Mouse (Mus musculus) fibroblast of lung, adult 2 months (primary cell): ENCODE results near the gene Mael.

Source experiments
- DNase-seq: peaks from one replicate; pipeline ENCODE4 v3.0.0-alpha.2; 2011; ENCODE audit warnings: low read depth

Mael gene

DNA sequence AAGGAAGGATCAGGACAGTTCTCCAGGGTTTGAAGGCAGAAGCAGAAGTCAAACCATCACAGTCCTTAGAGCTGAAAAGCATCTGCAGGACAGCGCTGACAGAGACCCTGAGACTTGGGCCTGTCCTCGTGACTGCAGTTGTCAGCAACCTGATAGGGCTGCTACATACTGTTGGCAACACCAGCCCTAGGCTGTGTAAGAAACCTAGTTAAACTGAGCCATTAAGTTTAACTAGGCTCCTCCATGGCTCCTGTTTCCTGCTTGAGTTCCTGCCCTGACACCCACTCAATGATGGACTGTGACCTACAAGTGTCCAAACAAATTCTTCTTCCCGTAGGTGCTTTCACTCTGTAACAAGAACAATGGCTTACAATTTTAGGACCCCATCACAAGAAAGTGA, 33.4 kb downstream of the Mael start:
- no peak for DNase-seq

DNA sequence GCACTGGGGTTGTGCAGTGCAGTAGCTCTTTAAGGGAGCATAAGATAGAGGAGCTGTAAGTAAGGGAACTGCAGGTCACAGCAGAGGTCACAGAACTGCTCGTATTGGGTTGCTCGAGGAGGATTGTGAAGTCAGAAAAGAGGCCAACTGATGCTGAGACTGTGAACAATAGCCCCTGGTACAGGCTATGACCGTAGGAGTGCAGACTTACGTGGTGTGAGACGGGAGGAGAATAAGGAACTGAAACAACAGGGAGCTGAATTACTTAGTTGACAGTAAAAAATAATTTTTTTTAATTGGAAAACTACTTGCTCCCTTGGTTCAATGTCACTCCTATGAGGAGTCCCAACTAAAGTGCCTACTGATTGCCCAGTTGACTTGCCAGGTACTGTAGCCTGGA, 34.4 kb downstream of the Mael start:
- DNase-seq = no peak

DNA sequence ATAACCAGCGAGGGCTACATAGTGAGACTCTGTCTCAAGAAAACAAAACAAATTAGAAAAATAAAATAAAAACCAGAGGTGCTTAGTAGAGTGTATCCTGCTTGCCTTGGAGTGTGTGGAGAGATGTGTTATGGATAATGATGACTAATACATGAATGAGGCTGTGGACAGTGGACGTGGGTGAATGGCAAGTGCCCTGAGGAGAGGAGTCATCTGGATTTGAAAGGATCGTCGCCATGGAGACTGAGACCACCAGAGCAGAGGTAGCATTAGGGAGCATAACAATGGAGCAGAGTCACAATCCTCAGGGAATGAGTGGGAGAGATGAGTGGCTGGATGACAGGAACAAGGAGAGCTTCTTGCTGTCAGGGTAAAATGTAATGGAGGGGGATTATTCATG, 48.7 kb downstream of the Mael start:
- no peak for DNase-seq

GRCm38 (mm10) chr1:166185357-166185756, 53.2 kb downstream of the Mael start:
- DNase-seq = no peak

DNA sequence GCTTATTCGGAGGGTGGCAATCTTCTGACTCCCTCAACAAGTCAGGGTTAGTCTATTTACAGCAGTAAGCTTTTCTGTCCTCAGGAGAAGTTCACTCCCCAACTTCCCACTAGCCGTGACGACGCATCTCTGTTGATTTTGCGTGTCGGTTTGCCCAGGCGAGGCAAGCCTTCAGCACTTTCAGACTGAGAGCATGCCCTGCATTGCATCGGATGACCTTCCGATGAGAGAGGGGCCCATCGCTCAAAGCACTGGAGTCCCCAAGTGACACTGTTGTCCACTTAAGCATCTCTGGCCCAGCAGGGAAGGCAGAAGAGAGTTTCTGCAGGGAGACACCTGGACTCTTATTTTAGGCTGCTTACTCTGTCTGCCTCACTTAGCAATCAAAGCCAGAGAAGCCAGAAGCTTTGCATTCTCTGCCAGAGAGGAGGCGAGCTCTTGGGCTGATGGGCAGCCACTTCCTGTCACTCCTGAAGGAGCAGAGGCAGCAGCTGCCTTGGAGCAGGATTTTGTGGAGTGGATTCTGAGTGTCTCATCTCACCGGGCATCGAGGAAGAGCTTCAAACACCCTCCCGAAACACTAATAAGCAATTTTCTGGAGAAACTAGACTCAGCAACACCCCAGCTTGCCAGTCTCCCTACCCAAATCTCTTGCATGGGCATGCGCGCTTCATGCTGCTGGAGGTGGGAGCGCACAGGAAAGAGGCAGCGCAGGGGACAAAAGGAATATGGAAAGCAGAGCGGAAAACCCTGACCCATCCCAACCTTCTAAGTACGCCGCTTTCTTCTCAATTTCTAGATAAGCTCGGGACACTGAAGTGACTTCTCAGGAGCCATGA, 53.9 kb downstream of the Mael start:
- DNase-seq = no peak

GRCm38 (mm10) chr1:166182952-166183627, 55.5 kb downstream of the Mael start:
- DNase-seq = no peak

DNA sequence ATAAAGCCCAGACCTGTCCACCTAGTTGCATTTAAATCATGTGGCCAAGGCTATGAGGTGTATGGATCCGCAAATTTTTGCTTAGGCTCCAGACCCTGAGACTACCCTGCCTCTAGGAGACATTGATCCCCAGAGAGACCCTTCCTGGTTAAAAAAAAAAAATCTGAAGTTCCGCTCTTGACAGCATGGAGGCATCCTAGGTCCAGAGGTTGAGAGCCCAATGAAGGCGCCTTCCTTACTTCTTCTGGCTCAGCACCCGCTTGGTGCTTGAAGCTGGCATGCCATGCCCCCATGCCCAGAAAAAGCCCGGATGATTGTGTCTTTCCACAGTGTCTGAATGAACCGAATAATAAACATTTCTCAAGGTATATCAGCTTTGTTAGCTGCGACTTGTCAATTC, 57.0 kb downstream of the Mael start:
- DNase-seq = no peak

- DNase-seq = no peak
These were observed 64.9 kb downstream of the Mael start for GRCm38 (mm10) chr1:166173621-166174020.

DNA sequence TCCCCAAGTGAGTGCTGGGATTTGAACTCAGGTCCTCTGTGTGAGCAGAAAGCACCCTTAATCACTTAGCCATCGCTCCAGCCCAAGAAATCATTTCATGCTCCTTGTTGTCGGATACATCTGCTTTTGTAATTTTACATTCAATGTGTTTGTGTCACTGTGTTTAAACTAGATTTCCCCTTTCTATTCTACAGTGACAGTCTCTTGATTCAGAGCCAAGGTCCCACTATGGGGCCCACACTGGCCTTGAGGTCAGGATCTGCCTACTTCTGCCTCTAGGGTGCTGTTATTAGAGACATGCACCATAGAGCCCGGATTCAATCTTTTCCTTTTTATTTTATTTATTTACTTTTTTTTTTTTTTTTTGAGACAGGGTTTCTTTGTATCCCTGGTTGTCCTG, 65.6 kb downstream of the Mael start:
- DNase-seq = no peak

DNA sequence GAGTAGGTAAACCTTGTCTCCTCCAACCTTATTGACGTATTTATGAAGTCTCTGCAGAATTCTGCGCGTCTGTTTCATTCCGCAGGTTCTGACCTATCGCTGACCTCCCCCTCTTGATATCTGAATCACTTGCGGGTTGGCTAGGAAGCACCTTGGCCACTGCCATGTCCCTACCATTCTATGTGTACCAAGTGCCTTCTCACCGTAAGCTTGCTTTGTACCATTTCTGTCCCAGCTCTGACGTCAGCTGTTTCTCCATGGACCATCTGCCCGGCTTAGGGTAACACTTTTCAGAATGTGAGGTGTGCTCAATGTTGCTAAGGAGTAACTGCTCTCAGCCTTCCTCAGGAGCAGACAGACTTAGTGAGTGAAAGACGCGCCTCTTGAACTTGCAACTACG, 67.7 kb downstream of the Mael start:
- DNase-seq = no peak

GRCm38 (mm10) chr1:166169713-166170112, 68.8 kb downstream of the Mael start:
- no peak for DNase-seq

GRCm38 (mm10) chr1:166168017-166168416, 70.5 kb downstream of the Mael start:
- DNase-seq = no peak

GRCm38 (mm10) chr1:166167405-166167804, 71.1 kb downstream of the Mael start:
- no peak for DNase-seq

DNA sequence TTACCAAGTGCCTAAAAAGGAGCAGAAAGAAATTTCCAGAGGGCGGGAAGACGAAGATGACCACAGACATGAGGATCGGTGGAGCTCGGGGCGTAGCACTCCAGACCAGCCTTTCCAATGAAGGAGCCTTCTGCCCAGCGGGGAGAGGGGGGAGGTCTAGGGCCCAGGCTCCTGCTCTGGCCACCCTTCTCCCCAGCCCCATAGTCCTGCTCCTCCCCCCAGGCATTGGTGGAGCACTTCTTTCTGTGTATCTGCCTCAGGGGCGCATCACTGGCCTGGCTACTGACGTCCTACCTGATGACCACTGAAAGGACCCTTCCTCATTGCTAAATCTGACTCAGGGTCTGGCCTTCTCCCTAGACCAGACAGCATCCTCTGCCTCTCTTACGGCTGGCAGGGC, 73.4 kb downstream of the Mael start:
- DNase-seq = no peak

DNA sequence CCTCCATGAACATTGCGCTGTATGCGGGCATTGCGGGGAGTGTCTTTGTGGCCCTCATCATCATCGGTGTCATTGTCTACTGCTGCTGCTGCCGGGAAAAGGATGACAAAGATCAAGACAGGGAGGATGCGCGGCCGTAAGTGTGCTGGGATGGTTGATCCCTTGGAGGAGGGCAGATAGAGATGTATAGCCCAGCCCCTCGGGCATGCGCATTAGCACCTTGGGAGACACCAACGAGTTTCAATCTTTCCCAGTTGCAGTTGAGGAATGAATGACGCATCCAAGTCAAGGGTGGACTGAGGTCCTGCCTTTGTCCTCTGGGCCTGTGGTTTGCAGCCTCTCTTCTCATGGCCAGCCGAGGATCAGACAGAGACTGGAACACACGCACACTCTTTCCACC, 74.0 kb downstream of the Mael start:
- DNase-seq = no peak

GRCm38 (mm10) chr1:166160569-166161445, 77.7 kb downstream of the Mael start:
- DNase-seq = no peak

DNA sequence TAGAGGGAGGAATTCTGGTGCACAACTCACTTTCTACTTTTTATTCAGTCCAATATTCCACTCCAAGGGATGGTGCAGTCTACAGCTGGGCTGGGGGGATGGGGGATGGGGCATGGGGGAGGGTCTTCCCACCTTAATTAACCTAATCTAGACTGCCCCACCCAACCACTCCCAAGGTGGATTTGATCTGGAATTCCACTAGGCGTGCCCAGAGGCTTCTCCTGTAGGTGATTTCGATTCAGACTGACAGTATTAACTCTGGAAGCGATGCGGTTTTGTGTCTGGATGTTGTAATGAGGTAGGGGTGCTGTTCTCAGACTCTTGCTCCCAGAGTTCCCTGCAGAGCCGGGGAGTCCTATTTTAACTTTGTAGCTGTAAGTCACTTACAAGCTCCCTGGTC, 78.4 kb downstream of the Mael start:
- no peak for DNase-seq

DNA sequence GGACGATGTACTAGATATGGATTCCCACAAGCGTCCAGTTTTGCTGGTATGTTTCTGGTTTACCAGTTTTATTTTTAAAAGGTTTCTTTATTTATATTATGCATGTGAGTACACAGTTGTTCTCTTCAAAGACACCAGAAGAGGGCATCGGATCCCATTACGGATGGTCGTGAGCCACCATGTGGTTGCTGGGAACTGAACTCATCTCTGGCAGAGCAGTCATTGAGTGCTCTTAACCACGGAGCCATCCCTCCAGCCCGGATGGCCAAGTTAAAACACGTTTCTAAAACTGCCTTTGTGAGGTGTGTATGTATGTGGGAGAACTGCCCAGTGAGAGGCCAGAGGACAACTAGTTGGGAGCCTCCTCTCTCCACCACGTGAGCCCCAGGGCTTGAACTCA, 79.9 kb downstream of the Mael start:
- DNase-seq = no peak

DNA sequence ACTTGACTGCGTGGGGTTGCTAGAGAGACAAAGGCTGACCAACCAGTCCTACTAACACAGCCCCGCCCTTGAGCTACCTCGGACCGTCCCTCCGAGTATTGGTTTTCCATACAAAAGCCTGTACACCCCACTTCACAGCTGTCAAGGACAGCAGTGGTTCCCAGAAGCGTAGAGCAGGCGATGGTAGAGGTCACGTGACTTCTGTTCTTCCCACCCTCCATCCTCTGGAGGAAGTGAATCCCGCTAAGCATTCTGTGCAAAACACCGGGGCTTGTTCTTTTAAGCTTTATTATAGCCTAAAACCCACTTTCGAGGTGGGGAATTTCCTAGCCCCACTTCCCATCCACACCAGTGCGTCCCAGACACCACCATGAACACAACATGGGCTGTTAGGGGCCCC, 80.8 kb downstream of the Mael start:
- no peak for DNase-seq

DNA sequence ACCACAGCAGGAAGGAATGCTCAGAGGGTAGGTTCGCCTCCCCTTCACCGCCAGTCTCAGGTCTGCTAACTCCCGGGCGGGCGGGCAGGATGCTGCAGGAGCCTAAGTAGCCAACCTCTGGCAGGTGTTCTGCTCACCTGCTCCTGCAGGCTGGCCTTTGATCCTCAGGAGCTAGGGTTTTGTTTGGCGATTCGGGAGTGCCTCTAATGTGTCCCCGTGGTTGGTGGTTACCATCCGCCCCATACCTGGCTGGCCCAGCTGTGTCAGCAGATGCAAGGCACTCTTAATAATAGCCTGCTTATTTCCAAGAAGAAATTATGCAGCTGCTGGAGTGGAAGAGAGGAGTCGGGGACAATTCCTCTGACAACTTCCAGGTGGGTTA, 83.4 kb downstream of the Mael start:
- DNase-seq = no peak

DNA sequence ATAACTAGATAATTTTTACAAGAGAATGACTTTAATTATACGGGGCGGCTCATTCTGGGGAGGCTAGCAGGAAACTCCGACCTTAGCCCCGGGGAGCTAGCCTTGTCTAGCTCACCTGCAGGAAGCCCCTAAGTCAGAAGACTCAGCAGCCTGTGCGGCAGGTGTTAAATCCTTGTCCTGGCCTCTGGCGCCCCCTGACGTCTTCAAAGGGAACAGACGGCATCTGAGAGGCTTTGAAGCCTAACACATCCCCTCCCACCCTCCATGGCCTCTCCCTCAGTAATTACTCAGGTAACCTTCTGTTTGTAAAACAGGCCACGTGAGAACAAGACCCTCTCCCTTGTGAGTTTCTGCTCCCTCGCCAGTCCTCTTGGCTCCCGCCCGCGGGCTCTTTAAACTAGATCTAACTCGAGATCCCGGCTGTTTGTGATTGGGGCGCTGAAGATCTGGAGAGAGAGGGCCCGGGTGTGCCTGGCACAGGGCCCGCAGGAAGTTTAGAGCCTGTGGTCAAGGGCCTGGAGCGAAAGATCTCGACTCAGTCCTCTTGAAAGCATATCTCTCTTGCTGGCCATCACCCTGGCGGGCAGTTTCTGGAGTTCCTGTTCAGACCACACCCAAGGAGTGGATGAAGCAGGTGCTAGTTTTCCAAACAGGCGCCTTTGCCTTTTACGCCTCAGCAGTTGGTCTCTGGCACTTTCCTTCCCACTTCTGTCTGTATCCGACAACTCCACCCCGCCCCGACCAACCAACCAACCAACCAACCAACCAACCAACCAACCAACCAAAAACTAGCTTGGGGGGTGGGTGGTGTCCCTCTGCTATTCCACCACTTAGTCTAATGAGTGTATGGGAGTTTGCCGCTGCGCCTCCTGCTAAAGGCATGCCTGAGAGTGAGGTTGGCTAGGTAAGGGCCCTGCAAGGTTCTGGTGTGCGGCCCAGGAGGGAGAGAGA, 84.1 kb downstream of the Mael start:
- DNase-seq = peak; percentile 22
